Mouse (Mus musculus) adrenal gland, adult 18-20 months (tissue): ENCODE results near the gene Zfp810. TPM values are rescaled to one million over a fixed set of nuclear protein-coding genes. Genes with fewer than 3 reads are reported as not detected.
A peak's percentile ranks its signal among the peaks of the same experiment; 100 is the strongest.
"Not testable (repeated sequence)": the region's sequence is repeated elsewhere in the genome, so short reads cannot be mapped to it uniquely, and the experiment has no call there.

Experiments
- DNase-seq, 2 experiments: peaks; one replicate each; pipeline ENCODE4 v3.0.0; 2021 to 2022; ENCODE audit warnings: low spot score in 2 of 2
- long read RNA-seq, 2 experiments: library from polyadenylated mRNA; stranded (forward); transcript quantifications; one replicate each; pipeline ENCODE4 v2.0.0; 2021
- total RNA-seq, 2 experiments: library from RNA; stranded (reverse); gene quantifications; 1 replicate in 1 of 2; 2 replicates in 1 of 2; pipeline ENCODE4 v1.2.3; 2021

Gene Zfp810
- total RNA-seq: 1 to 10 TPM; 4.4 to 4.7 TPM
- long read RNA-seq, experiment 1, partial matches to known transcripts: 0 of 2 reads
- long read RNA-seq, experiment 1, other reads (novel, unspliced or antisense): 0 of 2 reads
- long read RNA-seq, experiment 2, transcript Zfp810-201 (8 exons, 3,238 nt): major isoform, 7 of 12 reads
- long read RNA-seq, experiment 2, partial matches to known transcripts: 0 of 12 reads
- long read RNA-seq, experiment 2, other reads (novel, unspliced or antisense): 5 of 12 reads

DNA sequence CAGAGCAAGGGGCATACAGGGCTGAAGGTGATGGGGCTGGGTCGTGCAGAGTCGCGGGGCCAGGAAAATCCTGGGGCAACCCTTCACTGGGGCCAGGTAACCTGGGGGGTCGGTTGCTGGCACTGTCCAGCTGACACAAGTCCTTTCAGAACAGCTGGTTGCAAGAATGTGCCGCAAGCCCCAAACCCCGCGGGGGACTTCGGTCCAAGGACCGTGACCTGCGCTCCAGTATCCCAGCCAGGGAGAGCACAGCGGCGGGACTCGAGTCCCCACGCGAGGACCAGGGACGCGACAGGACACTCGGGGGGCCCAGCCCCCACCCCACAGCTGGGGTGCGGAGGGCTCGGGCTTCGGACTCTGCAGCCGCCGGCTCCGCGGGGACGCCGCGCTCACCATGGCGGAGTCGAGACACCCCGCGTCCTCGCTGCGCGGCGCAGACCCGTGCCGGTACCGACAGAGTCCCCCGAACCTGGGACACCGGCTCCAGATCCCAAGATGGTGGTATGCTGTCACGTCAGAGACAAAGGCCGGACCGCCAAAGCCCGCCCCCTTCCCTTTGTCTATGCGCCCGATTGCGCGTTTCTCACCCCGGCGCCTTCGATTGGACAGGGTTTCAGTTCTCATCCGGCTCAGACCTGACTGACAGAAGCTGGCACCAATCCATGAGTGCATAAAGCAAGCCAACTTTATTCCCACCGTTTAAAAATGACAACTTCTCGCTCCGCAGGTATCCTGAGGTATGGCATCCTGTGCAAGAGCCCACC is at the start of gene Zfp810:
Gene Zfp810, minus strand, starts transcription at position 493 of the 764 bp plus-strand sequence.
- DNase-seq: peak; percentile 75 to 80

DNA sequence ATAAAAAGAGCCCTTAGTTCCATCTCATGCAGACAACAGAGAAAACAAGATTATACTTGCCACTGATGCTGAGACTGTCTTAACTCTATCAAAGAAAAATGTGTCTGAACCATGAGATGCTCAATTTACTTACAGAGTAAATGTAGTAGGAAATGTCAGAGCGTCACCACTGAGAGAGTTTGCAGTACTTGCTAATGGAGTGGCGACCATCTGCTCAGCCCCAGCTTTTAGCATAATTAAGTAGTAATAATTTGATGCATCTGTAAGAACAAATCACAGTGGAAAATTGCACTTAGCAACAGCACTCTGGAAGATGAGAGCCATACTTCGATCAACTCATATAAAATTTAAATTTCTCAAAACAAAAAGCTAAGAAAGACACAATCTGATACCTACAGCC is 48.5 kb upstream of the Zfp810 start:
- DNase-seq: no peak

DNA sequence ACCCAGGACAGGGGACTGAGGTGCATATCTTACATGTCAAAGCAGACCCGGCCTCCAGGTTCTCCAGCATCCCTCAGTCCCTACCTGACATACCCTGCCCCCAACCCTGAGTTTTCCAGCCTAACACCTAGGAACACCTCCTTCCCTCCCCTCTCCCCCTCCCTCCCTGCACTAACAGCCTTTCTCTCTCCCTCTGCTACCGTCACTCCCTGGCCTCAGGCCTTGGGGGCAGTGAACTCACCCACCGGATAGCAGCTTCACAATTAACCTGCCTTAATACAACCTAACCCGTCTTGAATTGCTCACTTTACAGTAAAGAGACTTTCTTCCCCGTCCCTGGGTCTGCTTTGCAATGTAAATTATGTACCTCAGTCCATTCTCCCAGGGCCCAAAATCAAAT is 46.5 kb upstream of the Zfp810 start:
- no peak for DNase-seq

DNA sequence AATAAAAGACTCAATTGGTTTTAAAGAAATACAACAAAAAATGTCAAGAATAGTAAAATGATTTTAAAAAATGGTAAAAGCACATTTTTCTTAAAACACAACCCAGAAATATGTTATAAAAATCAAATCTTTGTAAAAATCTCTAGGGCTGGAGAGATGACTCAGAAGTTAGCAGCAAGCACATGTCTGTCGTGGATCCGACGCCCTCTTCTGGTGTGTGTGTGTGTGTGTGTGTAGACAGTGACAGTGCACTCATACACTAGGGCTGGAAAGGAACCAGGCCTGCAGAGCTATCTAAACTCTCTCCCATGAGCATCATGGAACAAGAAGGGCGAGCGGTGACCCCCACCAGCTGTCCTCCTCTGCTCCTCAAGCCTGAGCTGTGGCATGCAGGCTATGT is 46.0 kb upstream of the Zfp810 start:
- no peak for DNase-seq

DNA sequence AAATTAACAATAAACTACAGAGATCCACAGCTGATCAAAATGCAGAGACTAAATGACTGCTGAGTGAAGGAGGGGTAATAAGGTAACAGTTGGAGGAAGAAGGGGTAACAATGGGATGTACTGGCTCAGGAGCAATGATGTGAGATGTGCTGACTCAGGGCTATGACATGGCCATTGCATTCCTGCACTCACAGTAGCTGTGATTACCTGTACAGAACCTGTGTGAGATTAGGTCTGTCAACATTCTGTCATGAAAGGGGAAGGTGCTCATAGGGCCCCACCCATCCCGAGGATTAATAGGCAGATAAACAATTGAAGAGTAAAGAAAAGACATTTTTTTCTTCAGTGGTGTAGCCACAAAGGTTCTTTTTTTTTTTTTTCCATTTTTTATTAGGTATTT is 32.9 kb upstream of the Zfp810 start:
- no peak for DNase-seq

DNA sequence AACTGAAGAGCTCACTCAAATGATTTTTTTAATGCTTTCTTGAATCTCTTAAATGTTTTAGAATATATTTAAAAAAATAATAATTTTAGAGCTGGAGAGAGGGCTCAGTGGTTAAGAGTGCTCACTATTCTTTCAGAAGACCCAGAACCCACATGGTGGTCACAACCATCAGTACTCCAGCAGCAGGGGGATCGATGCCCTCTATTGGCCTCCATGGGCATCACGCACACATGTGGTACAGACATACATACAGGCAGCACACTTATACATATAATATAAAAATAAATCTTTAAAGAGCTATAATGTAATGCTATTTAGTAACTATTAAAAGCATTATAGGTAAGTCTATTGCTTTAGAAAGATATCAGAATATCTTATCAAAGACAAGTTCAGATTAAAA is 29.8 kb upstream of the Zfp810 start:
- DNase-seq: no peak

DNA sequence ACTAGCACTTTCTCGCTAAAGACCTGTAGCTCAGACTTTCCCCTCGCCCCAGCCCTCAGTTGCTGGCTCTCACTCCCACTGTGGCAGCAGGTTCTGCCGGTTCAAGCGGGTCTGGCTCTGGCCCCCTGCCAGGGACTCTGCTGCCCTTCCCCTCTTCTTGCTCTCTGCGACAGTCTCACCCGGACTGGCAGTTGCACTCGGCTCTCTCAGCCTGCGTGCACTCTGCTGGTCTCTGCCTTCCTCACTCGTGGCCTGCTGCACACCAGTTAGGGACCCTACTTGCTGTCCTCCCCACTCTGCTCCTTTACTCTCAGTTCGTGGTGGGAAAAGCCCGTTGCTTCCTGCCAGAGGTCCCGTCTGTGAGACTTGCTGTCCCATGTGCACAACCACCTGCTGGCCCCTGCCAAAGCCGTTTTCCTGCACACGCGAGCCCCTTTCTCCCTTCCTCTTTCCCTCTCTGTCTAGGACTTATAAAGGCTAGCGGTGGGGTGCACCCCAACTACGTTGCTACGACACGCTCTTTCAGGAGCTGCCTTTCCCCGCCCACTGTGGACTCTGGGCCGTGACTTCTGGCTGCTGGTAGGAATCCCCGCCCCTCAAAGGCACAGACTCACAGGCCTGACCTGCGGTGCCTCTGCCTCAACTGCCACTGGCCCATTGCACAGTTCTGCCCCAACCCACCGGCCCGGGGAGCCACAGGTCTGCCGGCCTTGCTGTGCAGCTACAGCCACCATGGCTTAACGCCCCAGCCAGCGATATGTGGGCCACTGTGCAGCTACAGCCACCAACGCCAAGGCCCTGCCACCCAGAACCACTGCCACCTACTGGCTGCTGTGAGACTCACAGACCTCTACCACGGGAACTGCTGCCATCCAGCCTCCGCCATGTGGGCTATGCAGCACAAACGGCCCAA is 20.3 kb upstream of the Zfp810 start:
- DNase-seq: peak; percentile 79 to 85

DNA sequence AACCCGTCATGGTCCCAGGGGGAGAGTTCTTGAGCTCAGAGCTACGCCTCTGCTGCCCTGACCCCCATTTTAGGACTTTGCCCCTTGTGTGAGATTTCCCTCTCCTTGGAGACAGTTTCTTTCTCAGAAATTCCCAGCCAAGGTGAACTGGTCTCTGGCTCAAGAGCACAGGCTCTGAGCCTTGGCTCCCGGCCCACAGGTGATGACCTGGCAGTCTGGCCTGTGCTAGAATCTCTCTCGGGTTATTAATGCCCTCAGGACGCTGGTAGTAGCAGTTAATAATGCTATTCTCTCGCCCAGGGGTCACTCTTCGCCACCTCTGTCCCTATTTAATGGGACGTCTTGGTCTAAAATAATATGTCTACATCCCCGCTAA is 19.6 kb upstream of the Zfp810 start:
- DNase-seq: no peak

DNA sequence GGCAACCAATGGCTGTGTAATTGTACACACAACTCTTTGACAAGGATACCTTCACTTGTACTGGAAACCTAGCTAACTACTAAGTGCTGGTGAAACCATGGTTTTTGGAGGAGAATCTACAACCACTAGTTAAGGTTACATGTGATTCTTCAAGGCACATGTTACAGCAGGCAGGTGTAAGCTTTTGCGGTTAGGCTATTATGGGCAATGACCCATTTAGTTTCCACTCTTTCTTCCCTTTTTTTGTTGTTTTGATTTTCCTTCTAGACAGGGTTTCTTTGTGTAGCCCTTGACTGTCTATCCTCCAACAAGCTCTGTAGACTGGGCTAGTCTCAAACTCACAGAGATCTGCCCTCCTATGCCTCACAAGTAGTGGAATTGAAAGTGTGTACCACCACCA is 17.1 kb upstream of the Zfp810 start:
- no peak for DNase-seq

DNA sequence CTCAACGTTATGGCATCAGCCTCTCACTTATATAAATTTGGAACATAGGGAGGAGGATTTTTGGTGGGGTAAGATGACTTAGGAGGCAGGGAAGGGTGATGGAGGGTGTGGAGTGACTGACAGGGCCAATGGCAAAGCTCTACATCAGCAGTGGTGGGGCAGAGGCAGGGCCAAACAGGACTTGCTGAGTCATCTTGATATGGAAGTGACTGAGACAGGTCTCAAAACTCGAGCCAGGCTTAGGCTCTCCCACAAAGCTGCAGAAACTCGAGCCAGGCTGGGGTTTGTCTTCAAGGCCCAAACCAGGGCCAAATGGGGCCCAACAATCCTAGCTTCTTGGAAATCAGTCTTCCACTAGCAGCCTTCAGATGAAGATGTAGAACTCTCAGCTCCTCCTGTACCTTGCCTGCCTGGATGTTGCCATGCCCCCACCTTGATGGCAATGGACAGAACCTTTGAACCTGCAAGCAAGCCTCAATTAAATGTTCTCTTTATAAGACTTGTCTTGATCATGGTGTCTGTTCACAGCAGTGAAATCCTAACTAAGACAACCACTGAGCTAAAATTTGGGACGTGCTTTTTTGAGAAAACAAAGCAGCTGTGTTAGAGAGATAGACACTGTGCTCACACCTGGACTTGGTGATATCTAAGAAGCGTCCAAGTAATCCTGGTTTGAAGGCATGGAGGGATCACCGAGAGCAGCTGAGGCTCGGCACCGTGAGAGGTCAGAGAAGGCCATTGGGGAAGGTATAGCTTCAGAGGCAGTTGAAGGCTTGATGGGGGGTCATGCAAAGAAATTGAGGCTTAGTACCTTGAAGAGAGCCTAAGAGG is 15.1 kb upstream of the Zfp810 start:
- no peak for DNase-seq

DNA sequence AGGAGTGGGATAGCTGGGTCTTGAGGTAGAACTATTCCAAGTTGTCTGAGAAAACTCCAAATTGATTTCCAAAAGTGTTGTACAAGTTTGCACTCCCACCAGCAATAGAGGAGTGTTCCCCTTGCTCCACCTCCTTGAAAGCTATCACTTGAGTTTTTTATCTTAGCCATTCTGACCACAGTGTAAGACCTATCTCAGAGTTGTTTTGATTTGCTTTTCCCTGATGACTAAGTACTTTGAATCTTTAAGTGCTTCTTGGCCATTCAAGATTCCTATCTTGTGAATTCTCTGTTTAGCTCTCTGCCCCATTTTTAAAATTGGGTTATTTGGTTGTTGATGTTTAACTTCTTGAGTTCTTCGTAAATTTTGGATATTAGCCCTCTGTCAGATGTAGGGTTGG is 11.7 kb upstream of the Zfp810 start:
- DNase-seq: no peak

DNA sequence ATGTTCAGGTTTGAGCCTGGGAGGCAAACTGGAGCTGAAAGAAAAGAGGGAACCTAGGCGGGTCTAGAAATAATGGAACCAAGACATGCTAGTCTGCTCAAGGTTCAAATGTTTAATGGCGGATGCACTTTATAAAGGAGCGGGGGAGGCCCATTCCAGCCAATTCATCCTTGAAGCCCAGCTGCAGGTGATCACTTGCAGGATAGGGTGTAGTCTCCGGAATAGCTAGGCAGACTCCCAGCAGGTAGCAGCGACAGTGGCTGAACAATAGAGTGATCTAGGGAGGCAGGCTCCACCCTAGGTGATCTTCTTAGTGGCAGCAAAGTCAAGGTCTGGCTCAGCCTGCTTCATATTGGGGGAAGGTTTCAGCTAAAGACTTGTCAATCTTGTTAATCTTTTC is 8.6 kb upstream of the Zfp810 start:
- not testable (repeated sequence) for DNase-seq

DNA sequence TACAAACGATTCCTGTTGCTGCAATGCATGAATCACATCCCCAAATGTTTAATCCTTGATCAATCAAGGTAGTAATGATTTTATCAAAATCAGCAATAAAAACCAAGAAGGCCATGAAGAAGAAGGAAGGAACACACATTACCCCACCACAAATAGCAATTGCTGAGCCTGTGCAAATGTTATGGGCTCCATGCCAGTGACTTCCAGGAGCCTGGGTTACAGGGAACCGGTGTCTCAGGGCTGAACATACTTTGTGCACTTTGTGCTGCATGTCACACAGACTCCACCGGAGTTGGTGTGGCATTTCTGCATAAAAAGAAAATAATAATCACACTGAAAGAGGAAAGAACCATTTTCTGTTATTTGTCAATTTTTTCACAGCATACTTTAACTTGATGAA is 6.6 kb upstream of the Zfp810 start:
- DNase-seq: no peak

DNA sequence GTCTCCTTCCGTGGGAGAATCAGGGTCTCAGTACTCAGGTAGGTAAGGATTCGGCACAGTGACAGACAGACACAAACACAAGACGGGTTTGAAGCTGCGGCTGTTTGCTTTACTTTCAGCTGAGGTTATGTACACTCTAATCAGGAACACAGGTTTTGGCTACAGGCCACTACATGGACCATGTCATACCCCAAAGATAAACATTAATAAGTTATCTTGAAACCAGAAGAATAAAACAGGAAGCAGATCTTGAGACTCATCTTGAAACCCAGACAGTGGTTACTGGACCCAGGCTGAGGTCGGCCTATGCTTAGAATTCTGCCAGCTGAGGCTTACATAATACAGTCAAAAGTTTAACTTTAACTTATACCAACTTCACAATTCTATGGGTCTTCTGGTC is 5.8 kb upstream of the Zfp810 start:
- no peak for DNase-seq

DNA sequence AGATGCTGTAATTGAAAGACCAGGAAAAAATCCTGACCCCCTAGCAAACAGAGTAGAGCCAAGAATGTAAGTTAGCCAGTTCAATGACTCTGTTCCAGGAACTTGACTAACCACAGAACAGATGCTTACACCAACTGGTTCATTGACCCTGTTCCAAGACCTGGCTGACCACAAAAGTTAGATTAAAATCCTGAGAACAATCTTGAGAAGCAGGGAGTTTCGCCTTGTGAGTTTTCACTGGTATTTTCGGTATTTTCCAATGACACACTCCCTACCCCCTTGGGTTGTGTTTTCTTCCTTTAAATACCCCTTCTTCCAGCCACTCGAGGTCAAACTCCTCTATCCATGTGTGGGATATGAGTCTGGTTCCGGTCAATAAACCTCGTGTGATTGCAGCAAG is 2.2 kb upstream of the Zfp810 start:
- no peak for DNase-seq

DNA sequence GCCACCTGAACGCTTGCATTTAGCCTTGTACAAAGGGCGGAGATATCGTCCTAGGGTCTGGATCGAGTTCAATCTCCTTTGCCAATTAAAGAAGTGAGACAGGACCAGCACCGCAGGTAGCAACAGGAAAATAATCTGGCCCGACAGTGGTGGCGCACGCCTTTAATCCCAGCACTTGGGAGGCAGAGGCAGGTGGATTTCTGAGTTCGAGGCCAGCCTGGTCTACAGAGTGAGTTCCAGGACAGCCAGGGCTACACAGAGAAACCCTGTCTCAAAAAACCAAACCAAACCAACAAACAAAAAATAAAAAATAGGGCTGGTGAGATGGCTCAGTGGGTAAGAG is 443 bp upstream of the Zfp810 start:
- not testable (repeated sequence) for DNase-seq

DNA sequence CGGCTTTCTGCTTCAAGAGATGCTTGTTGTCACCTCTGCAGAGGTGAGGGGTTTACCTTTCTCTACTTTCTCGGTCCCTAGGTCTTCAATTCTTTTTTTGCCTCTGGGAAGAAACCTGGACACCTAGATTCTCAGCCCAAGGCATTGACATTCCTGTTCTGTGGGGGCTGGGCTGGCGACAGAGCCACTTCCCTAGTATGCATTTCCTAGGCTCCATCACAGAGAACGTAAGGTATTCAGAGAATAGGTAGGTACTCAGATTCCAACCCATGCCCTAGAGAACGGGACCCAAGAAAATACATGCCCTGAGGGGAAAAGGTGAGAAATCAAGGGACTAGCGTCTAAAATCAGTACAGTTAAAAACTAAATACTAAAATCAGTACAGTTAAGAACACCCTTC is 722 bp downstream of the Zfp810 start:
- DNase-seq: no peak

DNA sequence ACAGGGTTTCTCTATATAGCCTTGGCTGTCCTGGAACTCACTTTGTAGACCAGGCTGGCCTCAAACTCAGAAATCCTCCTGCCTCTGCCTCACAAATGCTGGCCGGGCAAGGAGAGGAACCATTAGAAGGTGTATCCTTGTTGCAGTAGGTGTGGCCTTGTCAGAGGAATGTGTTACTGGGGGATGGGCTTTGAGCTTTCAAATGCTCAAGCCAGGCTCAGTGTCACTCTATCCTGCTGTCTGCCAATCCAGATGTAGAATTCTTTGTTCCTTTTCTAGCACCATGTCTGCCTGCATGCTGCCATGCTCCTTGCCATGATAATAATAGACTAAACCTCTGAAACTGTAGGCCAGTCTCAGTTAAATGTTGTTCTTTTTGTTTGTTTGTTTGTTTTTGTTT is 5.2 kb downstream of the Zfp810 start:
- no peak for DNase-seq

DNA sequence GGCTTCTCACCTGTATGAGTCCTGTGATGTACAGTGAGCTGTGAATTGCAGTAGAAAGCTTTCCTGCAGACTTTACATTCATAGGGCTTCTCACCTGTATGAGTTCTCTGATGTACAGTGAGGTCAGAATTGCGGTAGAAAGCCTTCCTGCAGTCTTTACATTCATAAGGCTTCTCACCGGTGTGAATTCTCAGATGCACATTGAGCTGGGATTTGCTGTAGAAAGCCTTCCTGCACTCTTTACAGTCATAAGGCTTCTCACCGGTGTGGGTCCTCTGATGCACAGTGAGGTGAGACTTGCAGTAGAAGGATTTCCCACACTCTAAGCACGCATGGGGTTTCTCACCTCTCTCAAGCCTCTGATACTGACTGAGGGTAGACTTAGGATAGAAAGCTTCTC is 28.7 kb downstream of the Zfp810 start:
- no peak for DNase-seq

DNA sequence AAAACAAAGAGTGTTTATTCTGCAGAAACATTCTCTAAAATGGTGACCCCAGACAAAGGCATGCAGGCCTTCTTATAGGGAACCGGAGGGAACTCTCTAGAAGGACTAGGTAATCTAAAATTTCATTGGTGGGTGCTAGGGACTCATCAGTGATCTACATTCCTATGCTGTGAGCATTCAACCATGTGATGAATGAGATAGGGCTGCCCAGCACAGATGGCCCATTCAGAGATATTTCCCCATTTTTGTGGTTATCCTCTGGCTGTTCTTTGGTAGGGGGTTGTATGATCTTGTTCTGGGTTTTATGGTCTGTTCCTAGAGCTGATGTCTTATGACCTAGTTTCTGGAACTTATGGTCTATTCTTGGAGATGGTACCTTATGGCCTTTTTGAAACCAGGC is 38.6 kb downstream of the Zfp810 start:
- DNase-seq: no peak

DNA sequence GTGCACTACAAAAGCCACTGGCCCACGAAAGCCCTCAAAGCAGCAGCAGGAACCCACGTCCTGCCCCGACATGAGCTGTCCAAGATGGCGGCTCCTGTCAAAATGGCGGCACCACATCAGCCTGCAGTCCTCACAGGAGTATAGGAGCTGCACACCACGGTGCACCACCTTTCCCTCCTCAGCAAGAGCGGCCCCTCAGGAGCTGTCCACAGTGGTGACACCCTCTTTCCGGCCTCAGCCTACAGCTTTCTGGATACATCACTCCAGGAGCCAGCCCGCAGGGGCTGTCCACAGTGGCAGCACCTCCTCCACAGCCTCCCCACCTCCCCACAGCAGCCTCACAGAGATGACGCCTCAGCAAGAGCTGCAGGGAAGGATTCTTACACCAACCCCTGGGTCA is 44.8 kb downstream of the Zfp810 start:
- no peak for DNase-seq
